Mouse (Mus musculus): ENCODE measurements at regions not wholly inside any gene's neighbourhood (a gene's known extent, or its start where the extent isn't known, plus 50 kb on each side); places are given as distances from the start of the nearest gene placed in this dataset.

- TF ChIP-seq CTCF (IDR thresholded peaks at IDR 0.05) (no peak), EP300 (IDR thresholded peaks at IDR 0.05) (no peak)
These were observed 207.2 kb upstream of the Eya4 start for GRCm38 (mm10) chr10:23557828-23558227.

Measured in lung, postnatal 0 days (tissue).